Mouse (Mus musculus) erythroblast, embryonic 14.5 days (primary cell): ENCODE measurements around the gene Gfpt2. TPM values are rescaled to one million over a fixed set of nuclear protein-coding genes. Genes with fewer than 3 reads are reported as not detected.

ENCODE experiments used
- H3K27me3 ChIP-seq: 2 replicates; pipeline ENCODE4 v1.6.1; 2012; ENCODE audit warnings: inconsistent platforms; ENCODE audit not compliant: control insufficient read depth
- H3K36me3 ChIP-seq: 2 replicates; pipeline ENCODE4 v1.6.1; 2012; ENCODE audit warnings: mild to moderate bottlenecking, inconsistent platforms; ENCODE audit not compliant: control insufficient read depth
- H3K4me1 ChIP-seq: 2 replicates; pipeline ENCODE4 v1.6.1; 2012; ENCODE audit warnings: inconsistent platforms; ENCODE audit not compliant: control insufficient read depth
- H3K4me3 ChIP-seq: replicated peaks from 2 replicates; pipeline ENCODE3; 2012; ENCODE audit warnings: moderate library complexity, mild to moderate bottlenecking, inconsistent platforms
- H3K9me3 ChIP-seq: 2 replicates; pipeline ENCODE4 v1.6.1; 2012; ENCODE audit warnings: low read length, inconsistent platforms, mixed read lengths; ENCODE audit not compliant: control insufficient read depth
- GATA1 ChIP-seq: IDR thresholded peaks from 2 replicates; pipeline ENCODE4 v1.6.1; 2012; ENCODE audit warnings: low read length, inconsistent platforms, mixed read lengths
- TAL1 ChIP-seq: IDR thresholded peaks from 3 replicates; pipeline ENCODE4 v1.6.1; 2012; ENCODE audit warnings: low read length, inconsistent platforms, mixed read lengths
- polyA plus RNA-seq: library from polyadenylated mRNA; stranded (reverse); fragments of >175 nt; gene quantifications from 2 replicates; pipeline ENCODE4 v1.2.3, GENCODE M21; 2012

Gene Gfpt2
- polyA plus RNA-seq, 1 experiment = not detected

GRCm38 (mm10) chr11:49863926-49864325 lies 69.9 kb downstream of the Gfpt2 start:
- H3K36me3 ChIP-seq = peaks cover 59% of the 10 kb centered on the region
- no peak for TF ChIP-seq GATA1
- no peak for TF ChIP-seq TAL1
- H3K9me3 ChIP-seq = no peaks in the 10 kb centered on the region
- H3K4me3 ChIP-seq = no peak overlapping the region
- no peaks in the 10 kb centered on the region for H3K27me3 ChIP-seq
- peaks cover 42% of the 10 kb centered on the region for H3K4me1 ChIP-seq

GRCm38 (mm10) chr11:49867320-49867719 lies 73.3 kb downstream of the Gfpt2 start:
- no peaks in the 10 kb centered on the region for H3K9me3 ChIP-seq
- no peaks in the 10 kb centered on the region for H3K27me3 ChIP-seq
- peaks cover 28% of the 10 kb centered on the region for H3K4me1 ChIP-seq
- H3K36me3 ChIP-seq = peaks cover 77% of the 10 kb centered on the region
- H3K4me3 ChIP-seq = no peak overlapping the region
- TF ChIP-seq GATA1 = no peak
- TF ChIP-seq TAL1 = no peak

- TF ChIP-seq GATA1 (no peak), TAL1 (no peak)
- Histone ChIP-seq H3K4me3 (no peak overlapping the region), H3K4me1 (peaks cover 25% of the 10 kb centered on the region), H3K36me3 (peaks cover 84% of the 10 kb centered on the region), H3K9me3 (no peaks in the 10 kb centered on the region), H3K27me3 (no peaks in the 10 kb centered on the region)
These were observed 75.8 kb downstream of the Gfpt2 start for GRCm38 (mm10) chr11:49869762-49870161.

- no peaks in the 10 kb centered on the region for H3K27me3 ChIP-seq
- peaks cover 21% of the 10 kb centered on the region for H3K4me1 ChIP-seq
- no peaks in the 10 kb centered on the region for H3K9me3 ChIP-seq
- no peak overlapping the region for H3K4me3 ChIP-seq
- TF ChIP-seq GATA1 (no peak), TAL1 (no peak)
- peaks cover 81% of the 10 kb centered on the region for H3K36me3 ChIP-seq
These were observed 77.9 kb downstream of the Gfpt2 start for GRCm38 (mm10) chr11:49871914-49872313.

- TF ChIP-seq TAL1 (peak; percentile 51; the same call in 2 of the 3 replicates), GATA1 (peak; percentile 32; the same call in 1 of the 2 replicates)
- H3K9me3 ChIP-seq = no peaks in the 10 kb centered on the region
- peaks cover 80% of the 10 kb centered on the region for H3K36me3 ChIP-seq
- no peak overlapping the region for H3K4me3 ChIP-seq
- no peaks in the 10 kb centered on the region for H3K27me3 ChIP-seq
- H3K4me1 ChIP-seq = peaks cover 21% of the 10 kb centered on the region
These were observed 78.8 kb downstream of the Gfpt2 start for GRCm38 (mm10) chr11:49872779-49873178.

- Histone ChIP-seq H3K36me3 (peaks cover 79% of the 10 kb centered on the region), H3K4me1 (peaks cover 16% of the 10 kb centered on the region), H3K4me3 (no peak overlapping the region), H3K9me3 (no peaks in the 10 kb centered on the region), H3K27me3 (no peaks in the 10 kb centered on the region)
- TF ChIP-seq GATA1 (no peak), TAL1 (no peak)
These were observed 83.2 kb downstream of the Gfpt2 start for GRCm38 (mm10) chr11:49876948-49877817.

GRCm38 (mm10) chr11:49879950-49880642 lies 86.1 kb downstream of the Gfpt2 start:
- no peak overlapping the region for H3K4me3 ChIP-seq
- TF ChIP-seq GATA1 (no peak), TAL1 (no peak)
- H3K27me3 ChIP-seq = no peaks in the 10 kb centered on the region
- H3K9me3 ChIP-seq = no peaks in the 10 kb centered on the region
- peaks cover 76% of the 10 kb centered on the region for H3K36me3 ChIP-seq
- no peaks in the 10 kb centered on the region for H3K4me1 ChIP-seq

GRCm38 (mm10) chr11:49883394-49883793 lies 89.4 kb downstream of the Gfpt2 start:
- no peaks in the 10 kb centered on the region for H3K27me3 ChIP-seq
- H3K9me3 ChIP-seq = no peaks in the 10 kb centered on the region
- H3K4me3 ChIP-seq = no peak overlapping the region
- TF ChIP-seq GATA1 = no peak
- no peak for TF ChIP-seq TAL1
- no peaks in the 10 kb centered on the region for H3K4me1 ChIP-seq
- H3K36me3 ChIP-seq = peaks cover 81% of the 10 kb centered on the region

Other genes starting within 250 kb of the Gfpt2 start
- not detected in 2 replicates for gene Olfr1380, start 237.3 kb upstream of the Gfpt2 start, polyA plus RNA-seq
- gene Flt4, start 184.9 kb upstream of the Gfpt2 start, polyA plus RNA-seq = 0.04 TPM in 2 replicates
- not detected in 2 replicates for gene Scgb3a1, start 130.6 kb upstream of the Gfpt2 start, polyA plus RNA-seq
- gene Cnot6, start 81.5 kb upstream of the Gfpt2 start, polyA plus RNA-seq = 0.94 and 0.95 TPM in 2 replicates
- 0.44 and 0.63 TPM in 2 replicates for gene Mapk9, start 52.6 kb downstream of the Gfpt2 start, polyA plus RNA-seq
- not detected in 2 replicates for gene Rasgef1c, start 107.7 kb downstream of the Gfpt2 start, polyA plus RNA-seq
- 0.14 and 0.26 TPM in 2 replicates for gene Rnf130, start 231.2 kb downstream of the Gfpt2 start, polyA plus RNA-seq